Mouse (Mus musculus): ENCODE data around the gene Plce1. TPM values are rescaled to one million over a fixed set of nuclear protein-coding genes. Genes with fewer than 3 reads are reported as not detected.
A peak's percentile ranks its signal among the peaks of the same experiment; 100 is the strongest.

Plce1 gene
- polyA plus RNA-seq (2012; rRNA removed) = 1.8 and 2.2 TPM in 2 replicates

DNA sequence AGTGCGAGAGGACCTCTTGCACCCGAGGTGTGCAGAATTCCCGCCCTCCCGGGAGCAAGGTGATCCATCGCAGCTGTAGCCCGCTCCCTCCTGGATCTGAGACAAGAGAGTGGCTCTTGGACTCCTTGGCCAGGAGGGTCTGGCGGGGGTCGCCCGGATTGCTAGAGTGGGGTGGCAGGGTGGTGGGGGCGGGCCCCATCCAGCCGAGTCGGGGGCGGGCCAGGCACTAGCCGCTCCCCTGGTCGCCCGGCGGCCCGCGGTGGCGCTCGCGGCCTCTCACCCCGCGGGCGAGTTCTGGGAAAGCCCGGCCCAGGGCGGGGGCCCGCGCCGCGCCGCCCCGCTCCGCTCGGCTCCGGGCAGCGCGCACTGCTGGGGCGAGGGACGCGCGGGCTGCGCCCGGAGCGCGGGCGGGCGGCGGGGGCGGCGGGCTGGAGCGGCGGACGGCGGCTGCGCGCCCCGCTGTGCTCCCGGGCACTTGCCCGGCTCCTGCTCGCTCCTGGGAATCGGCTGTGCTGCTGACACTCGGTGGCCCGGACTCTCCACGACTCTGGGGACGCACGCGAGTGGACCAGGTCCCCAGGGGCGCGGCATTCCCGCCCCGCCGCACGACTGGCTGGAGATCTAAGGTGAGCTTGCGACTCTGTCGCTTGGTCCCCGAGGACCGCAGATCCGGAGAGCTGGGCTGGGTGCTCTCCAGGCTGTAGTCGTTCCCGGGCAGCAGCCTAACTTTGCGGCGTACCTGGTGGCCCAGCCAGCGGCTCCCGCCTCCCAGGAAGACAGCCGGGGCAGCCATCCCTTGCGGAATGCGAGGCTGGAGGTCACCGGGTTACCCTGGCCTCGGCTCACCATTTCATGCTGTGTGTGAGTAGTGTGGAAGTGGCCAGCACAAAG is at the start of gene Plce1:
Gene Plce1, plus strand, starts transcription at position 379 of the 891 bp plus-strand sequence.
- peak within 1 kb of the TSS; percentile 49 for H3K4me3 ChIP-seq (ENCODE audit: insufficient read depth, low read length)
- TF ChIP-seq POLR2A (IDR thresholded peaks at IDR 0.05; ENCODE audit: extremely low read depth, insufficient read depth, low read length) (no peak), CTCF (IDR thresholded peaks at IDR 0.05; ENCODE audit: extremely low read depth, insufficient read depth, low read length) (no peak)
- no peak within 1 kb of the TSS for H3K27ac ChIP-seq (ENCODE audit: insufficient read depth, low read length)
- peaks cover 2% of the 10 kb centered on the region; the same call in 1 of the 2 replicates for H3K4me1 ChIP-seq (ENCODE audit: control insufficient read depth, insufficient read depth, low read length)

DNA sequence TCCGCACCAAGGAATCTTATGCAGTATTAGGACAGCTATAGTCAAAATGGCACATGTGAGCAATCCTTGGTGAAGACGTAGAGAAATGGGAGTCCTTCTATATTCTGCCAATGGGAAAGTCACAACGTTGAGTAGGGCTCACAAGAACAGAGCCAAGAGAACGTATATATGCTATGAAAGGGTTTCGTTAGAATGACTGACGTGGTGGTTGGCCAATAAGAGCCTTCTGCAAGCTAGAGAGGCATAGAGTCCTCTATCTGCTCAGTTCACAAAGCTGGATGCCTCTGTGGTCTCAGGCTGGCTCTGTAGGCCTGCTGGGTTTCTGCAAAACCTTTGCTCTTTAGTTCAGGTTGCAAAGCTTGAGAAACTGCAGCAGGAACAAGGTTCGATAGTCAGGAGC is 49.6 kb upstream of the Plce1 start:
- TF ChIP-seq CTCF (IDR thresholded peaks at IDR 0.05; ENCODE audit: extremely low read depth, insufficient read depth, low read length) = no peak
- TF ChIP-seq POLR2A (IDR thresholded peaks at IDR 0.05; ENCODE audit: extremely low read depth, insufficient read depth, low read length) = no peak
- H3K27ac ChIP-seq (ENCODE audit: insufficient read depth, low read length) = no peak overlapping the region

GRCm38 (mm10) chr19:38432021-38432420 is 48.9 kb upstream of the Plce1 start:
- no peaks in the 10 kb centered on the region for H3K4me1 ChIP-seq (ENCODE audit: control insufficient read depth, insufficient read depth, low read length)
- no peak for TF ChIP-seq CTCF (IDR thresholded peaks at IDR 0.05; ENCODE audit: extremely low read depth, insufficient read depth, low read length)
- TF ChIP-seq POLR2A (IDR thresholded peaks at IDR 0.05; ENCODE audit: extremely low read depth, insufficient read depth, low read length) = no peak
- no peak overlapping the region for H3K4me3 ChIP-seq (ENCODE audit: insufficient read depth, low read length)
- no peak overlapping the region for H3K27ac ChIP-seq (ENCODE audit: insufficient read depth, low read length)

More for the DNA sequence above, 49.6 kb upstream of the Plce1 start:
- no peak overlapping the region for H3K4me3 ChIP-seq (ENCODE audit: insufficient read depth, low read length)
- H3K4me1 ChIP-seq (ENCODE audit: control insufficient read depth, insufficient read depth, low read length) = no peaks in the 10 kb centered on the region

GRCm38 (mm10) chr19:38433381-38433780 is 47.5 kb upstream of the Plce1 start:
- no peaks in the 10 kb centered on the region for H3K4me1 ChIP-seq (ENCODE audit: control insufficient read depth, insufficient read depth, low read length)
- H3K4me3 ChIP-seq (ENCODE audit: insufficient read depth, low read length) = no peak overlapping the region
- no peak overlapping the region for H3K27ac ChIP-seq (ENCODE audit: insufficient read depth, low read length)
- TF ChIP-seq CTCF (IDR thresholded peaks at IDR 0.05; ENCODE audit: extremely low read depth, insufficient read depth, low read length) (no peak), POLR2A (IDR thresholded peaks at IDR 0.05; ENCODE audit: extremely low read depth, insufficient read depth, low read length) (no peak)

- no peak overlapping the region for H3K27ac ChIP-seq (ENCODE audit: insufficient read depth, low read length)
- H3K4me1 ChIP-seq (ENCODE audit: control insufficient read depth, insufficient read depth, low read length) = no peaks in the 10 kb centered on the region
- H3K4me3 ChIP-seq (ENCODE audit: insufficient read depth, low read length) = no peak overlapping the region
- TF ChIP-seq POLR2A (IDR thresholded peaks at IDR 0.05; ENCODE audit: extremely low read depth, insufficient read depth, low read length) = no peak
- TF ChIP-seq CTCF (IDR thresholded peaks at IDR 0.05; ENCODE audit: extremely low read depth, insufficient read depth, low read length) = no peak
Measured at GRCm38 (mm10) chr19:38435221-38435620, 45.7 kb upstream of the Plce1 start.

DNA sequence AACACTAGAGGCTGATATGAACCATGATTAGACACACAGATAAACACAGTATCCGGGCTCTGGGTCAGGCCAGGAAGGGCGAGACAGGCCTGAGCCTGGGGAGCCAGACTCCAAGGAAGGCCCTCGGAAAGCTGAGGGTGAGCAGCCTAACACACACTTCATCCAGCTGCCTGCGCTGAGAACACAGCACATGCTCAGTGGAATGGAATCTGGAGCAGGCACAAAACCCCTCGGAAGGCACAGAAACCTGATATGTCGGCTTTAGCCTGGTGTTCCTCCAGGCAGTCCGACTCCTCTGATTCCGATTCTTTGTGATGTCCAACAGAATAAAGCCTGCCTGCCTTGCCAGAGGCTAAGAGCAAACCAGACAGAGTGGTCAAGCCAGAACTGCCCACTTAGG is 39.0 kb upstream of the Plce1 start:
- Histone ChIP-seq H3K4me1 (ENCODE audit: control insufficient read depth, insufficient read depth, low read length) (no peaks in the 10 kb centered on the region), H3K4me3 (ENCODE audit: insufficient read depth, low read length) (no peak overlapping the region), H3K27ac (ENCODE audit: insufficient read depth, low read length) (no peak overlapping the region)
- TF ChIP-seq CTCF (IDR thresholded peaks at IDR 0.05; ENCODE audit: extremely low read depth, insufficient read depth, low read length) = no peak
- no peak for TF ChIP-seq POLR2A (IDR thresholded peaks at IDR 0.05; ENCODE audit: extremely low read depth, insufficient read depth, low read length)

DNA sequence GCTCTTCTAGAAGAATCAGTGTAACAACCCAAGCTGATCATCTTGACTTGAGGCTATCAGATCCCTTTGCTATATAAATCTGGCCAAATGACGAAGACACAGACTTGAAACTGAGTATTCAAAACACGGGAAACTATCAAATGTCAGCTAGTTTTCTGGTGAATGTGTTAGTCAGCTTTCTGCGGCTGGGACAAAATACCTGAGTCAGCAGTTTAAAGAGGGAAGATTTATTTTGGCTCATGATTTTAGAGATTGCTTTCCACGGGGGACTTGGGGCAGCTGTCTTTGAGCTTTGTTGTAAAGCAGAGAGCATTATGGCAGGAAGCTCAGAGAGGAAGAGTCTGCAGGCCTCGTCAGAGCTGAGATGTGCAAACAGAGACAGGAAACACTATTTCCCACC is 35.2 kb upstream of the Plce1 start:
- Histone ChIP-seq H3K4me3 (ENCODE audit: insufficient read depth, low read length) (no peak overlapping the region), H3K4me1 (ENCODE audit: control insufficient read depth, insufficient read depth, low read length) (no peaks in the 10 kb centered on the region), H3K27ac (ENCODE audit: insufficient read depth, low read length) (no peak overlapping the region)
- TF ChIP-seq POLR2A (IDR thresholded peaks at IDR 0.05; ENCODE audit: extremely low read depth, insufficient read depth, low read length) = no peak
- TF ChIP-seq CTCF (IDR thresholded peaks at IDR 0.05; ENCODE audit: extremely low read depth, insufficient read depth, low read length) = no peak

DNA sequence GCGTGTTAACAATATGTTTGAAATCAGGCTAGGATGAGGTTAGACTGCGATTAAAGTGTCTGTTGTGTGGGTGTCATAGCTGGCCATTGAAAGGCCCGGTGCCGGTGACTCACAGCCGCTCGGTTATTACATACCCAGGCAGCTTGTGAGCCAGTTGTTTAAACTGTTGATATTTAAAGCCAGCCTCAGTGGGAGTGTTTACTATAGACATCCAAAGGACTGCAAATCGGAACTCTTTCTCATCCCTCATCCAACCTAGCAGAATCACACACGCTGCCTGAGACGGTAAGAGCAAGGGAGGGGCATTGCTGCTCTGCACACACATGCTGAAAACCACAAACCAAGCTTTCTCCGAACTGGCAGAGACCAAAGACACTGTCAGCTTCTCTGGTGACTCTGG is 25.7 kb upstream of the Plce1 start:
- Histone ChIP-seq H3K4me3 (ENCODE audit: insufficient read depth, low read length) (no peak overlapping the region), H3K4me1 (ENCODE audit: control insufficient read depth, insufficient read depth, low read length) (no peaks in the 10 kb centered on the region), H3K27ac (ENCODE audit: insufficient read depth, low read length) (no peak overlapping the region)
- no peak for TF ChIP-seq CTCF (IDR thresholded peaks at IDR 0.05; ENCODE audit: extremely low read depth, insufficient read depth, low read length)
- no peak for TF ChIP-seq POLR2A (IDR thresholded peaks at IDR 0.05; ENCODE audit: extremely low read depth, insufficient read depth, low read length)

DNA sequence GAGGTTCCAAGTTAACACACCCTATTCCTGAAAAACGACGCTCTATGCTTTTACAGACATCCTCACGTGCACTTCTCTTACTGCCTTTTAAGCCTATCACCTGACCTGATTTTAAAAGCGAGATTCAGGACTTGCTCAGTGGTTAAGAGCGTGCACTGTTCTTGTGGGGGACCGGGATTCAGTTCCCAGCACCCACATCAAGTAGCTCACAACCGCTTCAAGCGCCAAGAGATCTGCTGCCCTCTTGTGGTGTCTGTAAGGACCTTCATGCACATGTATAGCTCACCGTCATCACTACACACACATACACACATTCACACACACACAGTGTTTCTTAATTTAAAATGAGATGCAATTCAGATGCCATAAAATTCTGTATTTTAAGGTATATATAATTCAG is 21.9 kb upstream of the Plce1 start:
- H3K4me1 ChIP-seq (ENCODE audit: control insufficient read depth, insufficient read depth, low read length) = no peaks in the 10 kb centered on the region
- H3K4me3 ChIP-seq (ENCODE audit: insufficient read depth, low read length) = no peak overlapping the region
- no peak overlapping the region for H3K27ac ChIP-seq (ENCODE audit: insufficient read depth, low read length)
- TF ChIP-seq POLR2A (IDR thresholded peaks at IDR 0.05; ENCODE audit: extremely low read depth, insufficient read depth, low read length) = no peak
- no peak for TF ChIP-seq CTCF (IDR thresholded peaks at IDR 0.05; ENCODE audit: extremely low read depth, insufficient read depth, low read length)

DNA sequence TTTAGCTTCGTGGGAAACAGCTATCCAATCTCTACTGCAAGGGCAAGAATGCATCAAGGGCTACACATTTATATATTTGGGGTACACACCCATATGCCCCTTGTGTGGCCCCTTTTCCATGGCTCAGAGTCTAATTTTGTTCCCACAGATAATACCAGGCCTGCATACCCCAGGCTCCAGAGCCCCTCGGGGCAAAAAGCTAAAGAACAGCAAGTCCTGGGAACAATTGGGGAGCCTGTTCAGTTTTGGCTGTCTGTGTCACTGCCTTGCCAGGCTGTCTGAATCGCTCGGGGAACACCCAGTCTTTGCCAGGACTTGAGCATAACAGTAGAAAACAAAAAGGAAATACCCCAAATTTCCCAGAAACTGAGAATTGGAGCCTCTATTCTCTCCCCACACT is 20.2 kb upstream of the Plce1 start:
- H3K4me1 ChIP-seq (ENCODE audit: control insufficient read depth, insufficient read depth, low read length) = no peaks in the 10 kb centered on the region
- H3K4me3 ChIP-seq (ENCODE audit: insufficient read depth, low read length) = no peak overlapping the region
- no peak for TF ChIP-seq POLR2A (IDR thresholded peaks at IDR 0.05; ENCODE audit: extremely low read depth, insufficient read depth, low read length)
- no peak for TF ChIP-seq CTCF (IDR thresholded peaks at IDR 0.05; ENCODE audit: extremely low read depth, insufficient read depth, low read length)
- no peak overlapping the region for H3K27ac ChIP-seq (ENCODE audit: insufficient read depth, low read length)

Measured in cortical plate, adult 2 months (tissue).